Mouse (Mus musculus) CH12.LX (cell line): ENCODE results near the gene Cadm2.

ENCODE experiments used
- BHLHE40 ChIP-seq: IDR thresholded peaks from 2 replicates; pipeline ENCODE4 v1.6.1; 2011; ENCODE audit warnings: mild to moderate bottlenecking, low read depth, low read length, improper control_type of control experiment
- CTCF ChIP-seq, 2 experiments: IDR thresholded peaks in 1 of 2; conservative IDR thresholded peaks in 1 of 2; 2 replicates each; pipeline ENCODE4 v1.5.1; 2011 to 2012; ENCODE audit warnings: low read depth in 2 of 2, low read length in 2 of 2, improper control_type of control experiment in 1 of 2, inconsistent platforms in 1 of 2, mild to moderate bottlenecking in 1 of 2, moderate library complexity in 1 of 2
- ELF1 ChIP-seq: IDR thresholded peaks from 2 replicates; pipeline ENCODE4 v1.6.1; 2014; ENCODE audit warnings: low read depth, mild to moderate bottlenecking, inconsistent platforms, low read length, improper control_type of control experiment
- EP300 ChIP-seq: IDR thresholded peaks from 2 replicates; pipeline ENCODE4 v1.6.1; 2011; ENCODE audit warnings: low read length, improper control_type of control experiment
- MAZ ChIP-seq: IDR thresholded peaks from 2 replicates; pipeline ENCODE4 v1.6.1; 2012; ENCODE audit warnings: low read depth, mild to moderate bottlenecking, inconsistent platforms, low read length, improper control_type of control experiment, moderate library complexity
- MXI1 ChIP-seq: IDR thresholded peaks from 2 replicates; pipeline ENCODE4 v1.6.1; 2011; ENCODE audit warnings: mild to moderate bottlenecking, low read depth, low read length, improper control_type of control experiment
- MYC ChIP-seq: IDR thresholded peaks from 2 replicates; pipeline ENCODE4 v1.6.1; 2011; ENCODE audit warnings: low read depth, mild to moderate bottlenecking, improper control_type of control experiment, low read length
- NRF1 ChIP-seq: IDR thresholded peaks from 2 replicates; pipeline ENCODE4 v1.6.1; 2014; ENCODE audit warnings: low read depth, mild to moderate bottlenecking, inconsistent platforms, low read length, improper control_type of control experiment, moderate library complexity
- PAX5 ChIP-seq: IDR thresholded peaks from 2 replicates; pipeline ENCODE4 v1.6.1; 2012; ENCODE audit warnings: low read length, inconsistent platforms, mixed read lengths
- USF2 ChIP-seq: conservative IDR thresholded peaks from 2 replicates; pipeline ENCODE4 v1.6.1; 2011; ENCODE audit warnings: low read depth, low read length, improper control_type of control experiment

- TF ChIP-seq CTCF (conservative IDR thresholded peaks at IDR 0.05 in 1 of 2, IDR thresholded peaks at IDR 0.05 in 1 of 2; ENCODE audit: low read depth in 2 of 2, low read length in 2 of 2), result no peak
- no peak for TF ChIP-seq MAZ
- TF ChIP-seq PAX5, result no peak
- TF ChIP-seq USF2, result no peak
- no peak for TF ChIP-seq ELF1
- TF ChIP-seq BHLHE40, result no peak
- no peak for TF ChIP-seq MYC
- no peak for TF ChIP-seq NRF1
- TF ChIP-seq EP300, result no peak
- no peak for TF ChIP-seq MXI1
These were observed 41.7 kb downstream of the Cadm2 start for GRCm38 (mm10) chr16:67578842-67579517.
